20 mouse cellular contexts compared by ENCODE assay signal in the genomic region with DNA sequence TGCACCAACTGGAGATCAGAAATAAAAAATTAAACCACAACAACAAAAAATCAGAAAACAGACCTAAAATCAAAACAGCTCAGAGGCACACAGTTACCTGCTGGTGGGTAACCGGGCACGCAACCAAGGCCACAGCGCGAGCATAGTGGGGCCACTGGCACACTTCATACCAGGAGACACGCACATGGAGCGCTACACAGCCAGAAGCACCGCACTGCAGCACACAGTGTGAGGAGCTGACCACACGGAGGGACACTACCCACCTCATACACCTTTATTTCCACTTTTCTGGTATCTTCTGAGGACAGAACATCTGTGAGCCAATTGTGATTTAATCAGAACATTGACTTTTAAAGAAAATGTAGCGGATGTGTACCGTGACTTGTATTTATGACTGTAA. TPM values are rescaled to one million over a fixed set of nuclear protein-coding genes. Genes with fewer than 3 reads are reported as not detected.
DNase-seq lines count a peak whose midpoint lies in the region; ATAC-seq and TF ChIP-seq lines count a peak whose summit lies in the region.
"Had no signal": no experiment of that assay in that cellular context is flagged by ENCODE, and none has a peak within 500 bp of the region (broad histone marks: within the 10 kb centered on the region; RNA-seq: fewer than 3 reads in every experiment).

No protein-coding gene starts in this region.

- peak; percentile 60 for TF ChIP-seq POLR2A in myocyte (IDR thresholded peaks at IDR 0.05; ENCODE audit: insufficient read length, low read depth)

- WGBS in forebrain, embryonic 10.5 days = 95% methylated on average over 10 of the region's 10 CpGs
- WGBS in forebrain, postnatal 0 days = 88% methylated on average over 10 of the region's 10 CpGs

- H3K4me1 ChIP-seq in forebrain, embryonic 10.5 days = peaks cover 93% of the 10 kb centered on the region
- peaks cover 11% of the 10 kb centered on the region for H3K4me1 ChIP-seq in forebrain, postnatal 0 days (ENCODE audit: insufficient read depth)

- H3K27ac ChIP-seq in forebrain, embryonic 10.5 days = no peak overlapping the region
- no peak overlapping the region for H3K27ac ChIP-seq in forebrain, postnatal 0 days (ENCODE audit: low read depth, low read length)
- peak overlapping the region; percentile 58; the same call in 1 of the 2 replicates for H3K27ac ChIP-seq in layer of hippocampus, adult 2 months
- H3K27ac ChIP-seq: hindbrain, embryonic 14.5 days; limb, embryonic 12.5 days; midbrain, embryonic 15.5 days; stomach, embryonic 15.5 days had no signal

- no peaks in the 10 kb centered on the region for H3K27me3 ChIP-seq in forebrain, embryonic 10.5 days (ENCODE audit: poor library complexity, severe bottlenecking)
- no peaks in the 10 kb centered on the region for H3K27me3 ChIP-seq in forebrain, postnatal 0 days (ENCODE audit: insufficient read depth, low read length)
- no peaks in the 10 kb centered on the region for H3K27me3 ChIP-seq in myocyte (ENCODE audit: control insufficient read depth, insufficient read depth, insufficient read length)
- H3K27me3 ChIP-seq: embryonic facial prominence, embryonic 12.5 days; limb, embryonic 12.5 days; midbrain, embryonic 15.5 days; stomach, embryonic 15.5 days had no signal

- H3K4me3 ChIP-seq in forebrain, embryonic 10.5 days = peak overlapping the region; percentile 24
- H3K4me3 ChIP-seq in forebrain, postnatal 0 days (ENCODE audit: low read depth, low read length) = no peak overlapping the region
- no peak overlapping the region; the same call in 1 of the 2 replicates for H3K4me3 ChIP-seq in layer of hippocampus, adult 2 months
- H3K4me3 ChIP-seq in myocyte = no peak overlapping the region
- H3K4me3 ChIP-seq: embryonic facial prominence, embryonic 12.5 days; limb, embryonic 12.5 days; midbrain, embryonic 15.5 days; stomach, embryonic 15.5 days had no signal

- H3K4me2 ChIP-seq in forebrain, postnatal 0 days (ENCODE audit: low read depth) = no peak overlapping the region
- no peak overlapping the region for H3K4me2 ChIP-seq in myocyte (ENCODE audit: low read depth)
- H3K4me2 ChIP-seq: embryonic facial prominence, embryonic 12.5 days; heart, embryonic 11.5 days; limb, embryonic 12.5 days; midbrain, embryonic 15.5 days; stomach, embryonic 15.5 days had no signal

- no peak overlapping the region for H3K9ac ChIP-seq in forebrain, postnatal 0 days
- H3K9ac ChIP-seq: hindbrain, embryonic 14.5 days; limb, embryonic 12.5 days; midbrain, embryonic 15.5 days; stomach, embryonic 15.5 days had no signal

- no peaks in the 10 kb centered on the region for H3K9me3 ChIP-seq in forebrain, embryonic 10.5 days
- no peaks in the 10 kb centered on the region for H3K9me3 ChIP-seq in forebrain, postnatal 0 days (ENCODE audit: low read length)
- H3K9me3 ChIP-seq: embryonic facial prominence, embryonic 12.5 days; limb, embryonic 12.5 days; midbrain, embryonic 15.5 days; stomach, embryonic 15.5 days had no signal

- no peak for ATAC-seq in forebrain, postnatal 0 days
- ATAC-seq: midbrain, embryonic 15.5 days had no signal

- no peak for DNase-seq in forebrain, embryonic 10.5 days (ENCODE audit: extremely low spot score, low spot score)
- no peak for DNase-seq in forebrain, postnatal 0 days
- no peak for DNase-seq in layer of hippocampus, adult 2 months (ENCODE audit: low spot score in 2 of 2)
- DNase-seq in layer of hippocampus, postnatal 14 days (ENCODE audit: low spot score in 2 of 2) = no peak
- peak; percentile 49 for DNase-seq in testis, postnatal 10 days (ENCODE audit: low spot score)
- DNase-seq in testis, postnatal 14 days (ENCODE audit: low spot score) = no peak
- no peak for DNase-seq in lung, postnatal 10 days
- DNase-seq: gastrocnemius, postnatal 14 days; kidney, adult 18-20 months; kidney, postnatal 10 days; lung, postnatal 36 days; right cerebral cortex, adult 18-20 months had no signal

- peaks cover 66% of the 10 kb centered on the region for H3K79me2 ChIP-seq in myocyte (ENCODE audit: control insufficient read depth, insufficient read depth)

- H3K36me3 ChIP-seq in forebrain, embryonic 10.5 days (replicated peaks) = peaks cover 99% of the 10 kb centered on the region
- peaks cover 86% of the 10 kb centered on the region for H3K36me3 ChIP-seq in forebrain, postnatal 0 days (ENCODE audit: insufficient read depth)
- peaks cover 75% of the 10 kb centered on the region for H3K36me3 ChIP-seq in myocyte (ENCODE audit: control insufficient read depth, insufficient read depth)

- no peak for TF ChIP-seq CTCF in forebrain, postnatal 0 days (IDR thresholded peaks at IDR 0.05; ENCODE audit: low read depth)
- no peak for TF ChIP-seq CTCF in layer of hippocampus, adult 2 months (conservative IDR thresholded peaks at IDR 0.05)

- no peak overlapping the region for H3ac ChIP-seq in myocyte (ENCODE audit: control insufficient read depth, insufficient read length)

TF ChIP-seq in myocyte, 11 proteins besides CTCF, POLR2A, EP300 and RAD21:
- no peak for TF ChIP-seq REST (IDR thresholded peaks at IDR 0.05; ENCODE audit: insufficient read depth, insufficient read length)
- peak; percentile 92 for TF ChIP-seq POLR2AphosphoS2 (IDR thresholded peaks at IDR 0.05; ENCODE audit: insufficient read length, low read depth)

RNA-seq across cellular contexts. Expression of a gene that starts 8.1 kb away (rescaled TPM):
- 68.5 and 72.0 TPM in 2 replicates for polyA plus RNA-seq in forebrain, embryonic 10.5 days (2016; fragmentation: Nextera tagmentation; extraction: Ambion mirVana)
- 79.6 and 88.3 TPM in 2 replicates for total RNA-seq in forebrain, postnatal 0 days (2014; rRNA removed)
- polyA plus RNA-seq in forebrain, postnatal 0 days (2015; fragmentation: Nextera tagmentation; extraction: Ambion mirVana) = 101 and 110 TPM in 2 replicates
- 10 to 100 TPM; 66.4 to 68.8 TPM for total RNA-seq in layer of hippocampus, adult 2 months (2021)
- 10 to 100 TPM; 58.2 to 61.2 TPM for total RNA-seq in layer of hippocampus, postnatal 14 days (2021)
- polyA plus RNA-seq in myocyte (2012; fragmentation: generic; extraction: Trizol) = 132 TPM

RNA-seq across cellular contexts. Expression of a gene that starts 8.6 kb away (rescaled TPM):
- polyA plus RNA-seq in forebrain, embryonic 10.5 days (2016; fragmentation: Nextera tagmentation; extraction: Ambion mirVana) = 325 and 336 TPM in 2 replicates
- 261 and 264 TPM in 2 replicates for total RNA-seq in forebrain, postnatal 0 days (2014; rRNA removed)
- polyA plus RNA-seq in forebrain, postnatal 0 days (2015; fragmentation: Nextera tagmentation; extraction: Ambion mirVana) = 172 TPM in 2 replicates
- total RNA-seq in layer of hippocampus, adult 2 months (2021) = 100 to 1,000 TPM; 410 to 476 TPM
- total RNA-seq in layer of hippocampus, postnatal 14 days (2021) = 100 to 1,000 TPM; 379 to 416 TPM
- polyA plus RNA-seq in myocyte (2012; fragmentation: generic; extraction: Trizol) = 230 TPM

RNA-seq across cellular contexts. Expression of a gene that starts 16.7 kb away (rescaled TPM):
- polyA plus RNA-seq in forebrain, embryonic 10.5 days (2016; fragmentation: Nextera tagmentation; extraction: Ambion mirVana) = 2.9 and 3.1 TPM in 2 replicates
- 2.4 and 5.2 TPM in 2 replicates for total RNA-seq in forebrain, postnatal 0 days (2014; rRNA removed)
- polyA plus RNA-seq in forebrain, postnatal 0 days (2015; fragmentation: Nextera tagmentation; extraction: Ambion mirVana) = 3.3 and 3.5 TPM in 2 replicates
- 1 to 10 TPM; 4.4 to 6.8 TPM for total RNA-seq in layer of hippocampus, adult 2 months (2021)
- total RNA-seq in layer of hippocampus, postnatal 14 days (2021) = 1 to 10 TPM; 3.9 to 4.2 TPM
- polyA plus RNA-seq in myocyte (2012; fragmentation: generic; extraction: Trizol) = 3.0 TPM

RNA-seq across cellular contexts. Expression of a gene that starts 28.2 kb away (rescaled TPM):
- 3.4 and 3.8 TPM in 2 replicates for polyA plus RNA-seq in forebrain, embryonic 10.5 days (2016; fragmentation: Nextera tagmentation; extraction: Ambion mirVana)
- total RNA-seq in forebrain, postnatal 0 days (2014; rRNA removed) = 2.1 and 2.2 TPM in 2 replicates
- 1.6 TPM in 2 replicates for polyA plus RNA-seq in forebrain, postnatal 0 days (2015; fragmentation: Nextera tagmentation; extraction: Ambion mirVana)
- total RNA-seq in layer of hippocampus, adult 2 months (2021) = 1 to 10 TPM; 2.6 to 4.5 TPM
- total RNA-seq in layer of hippocampus, postnatal 14 days (2021) = 1 to 10 TPM; 2.9 to 3.3 TPM
- polyA plus RNA-seq in myocyte (2012; fragmentation: generic; extraction: Trizol) = 0.12 TPM

RNA-seq across cellular contexts. Expression of a gene that starts 46.7 kb away (rescaled TPM):
- polyA plus RNA-seq in forebrain, embryonic 10.5 days (2016; fragmentation: Nextera tagmentation; extraction: Ambion mirVana) = 0.26 and 0.42 TPM in 2 replicates
- 2.8 and 10.4 TPM in 2 replicates for total RNA-seq in forebrain, postnatal 0 days (2014; rRNA removed)
- 3.5 and 3.8 TPM in 2 replicates for polyA plus RNA-seq in forebrain, postnatal 0 days (2015; fragmentation: Nextera tagmentation; extraction: Ambion mirVana)
- not detected for total RNA-seq in layer of hippocampus, adult 2 months (2021)
- total RNA-seq in layer of hippocampus, postnatal 14 days (2021) = not detected
- 0.50 TPM for polyA plus RNA-seq in myocyte (2012; fragmentation: generic; extraction: Trizol)
- total RNA-seq: gastrocnemius, postnatal 14 days; left cerebral cortex, adult 8-10 months had no signal
